Comparison of ENCODE assay signal across 8 mouse cellular contexts in genomic region chr6:122297279-122298222, GRCm38 (mm10). TPM values are rescaled to one million over a fixed set of nuclear protein-coding genes. Genes with fewer than 3 reads are reported as not detected.
A peak's percentile ranks its signal among the peaks of the same experiment; 100 is the strongest.
DNase-seq lines count a peak whose midpoint lies in the region; ATAC-seq and TF ChIP-seq lines count a peak whose summit lies in the region.

No protein-coding gene starts in this region.

- no peak for TF ChIP-seq CTCF in E14TG2a.4 (conservative IDR thresholded peaks at IDR 0.05; ENCODE audit: low read length)
- TF ChIP-seq CTCF in liver, postnatal 0 days (IDR thresholded peaks at IDR 0.05; ENCODE audit: low read depth), result 0 out of 2 replicates have a peak, but pooled peaks have one; percentile 3

- H3K27me3 ChIP-seq in E14TG2a.4 (ENCODE audit: insufficient read depth, low read length), result peaks cover 32% of the 10 kb centered on the region
- no peaks in the 10 kb centered on the region for H3K27me3 ChIP-seq in embryonic facial prominence, embryonic 13.5 days
- H3K27me3 ChIP-seq in hindbrain, embryonic 14.5 days (ENCODE audit: control insufficient read depth, insufficient read depth, low read length), result no peaks in the 10 kb centered on the region
- peaks cover 4% of the 10 kb centered on the region; the same call in 1 of the 2 replicates for H3K27me3 ChIP-seq in liver, postnatal 0 days (ENCODE audit: insufficient read depth, low read length)

- peak overlapping the region; percentile 76 for H3K9ac ChIP-seq in embryonic facial prominence, embryonic 13.5 days
- peak overlapping the region; percentile 82 for H3K9ac ChIP-seq in hindbrain, embryonic 14.5 days
- H3K9ac ChIP-seq in liver, postnatal 0 days (replicated peaks), result peak overlapping the region; percentile 30

- peak; percentile 54 for ATAC-seq in embryonic facial prominence, embryonic 13.5 days (ENCODE audit: insufficient number of reproducible peaks, insufficient read depth, low FRiP score, low TSS enrichment, low read depth)
- ATAC-seq in hindbrain, embryonic 14.5 days (ENCODE audit: low FRiP score), result peak; percentile 83
- no peak for ATAC-seq in liver, postnatal 0 days

- peaks cover 27% of the 10 kb centered on the region for H3K4me1 ChIP-seq in E14TG2a.4 (replicated peaks; ENCODE audit: low read depth, low read length)
- H3K4me1 ChIP-seq in embryonic facial prominence, embryonic 13.5 days, result peaks cover 9% of the 10 kb centered on the region
- 0 out of 2 replicates have a peak, but pooled peaks cover 9% of the 10 kb centered on the region for H3K4me1 ChIP-seq in hindbrain, embryonic 14.5 days (replicated peaks; ENCODE audit: control insufficient read depth, insufficient read depth, low read length)
- H3K4me1 ChIP-seq in liver, postnatal 0 days (ENCODE audit: insufficient read depth), result no peaks in the 10 kb centered on the region; the same call in 1 of the 2 replicates

- no peaks in the 10 kb centered on the region for H3K36me3 ChIP-seq in E14TG2a.4 (ENCODE audit: insufficient read depth, low read length)
- no peaks in the 10 kb centered on the region for H3K36me3 ChIP-seq in embryonic facial prominence, embryonic 13.5 days
- H3K36me3 ChIP-seq in hindbrain, embryonic 14.5 days (replicated peaks; ENCODE audit: control insufficient read depth, insufficient read depth), result no peaks in the 10 kb centered on the region
- H3K36me3 ChIP-seq in liver, postnatal 0 days (replicated peaks; ENCODE audit: insufficient read depth, low read length), result no peaks in the 10 kb centered on the region

- peak; percentile 84 for DNase-seq in heart, adult 11 months
- no peak for DNase-seq in heart, postnatal 25 days (ENCODE audit: low spot score)
- peak; percentile 62 for DNase-seq in hindbrain, embryonic 14.5 days (ENCODE audit: low spot score)
- DNase-seq in liver, postnatal 0 days, result no peak
- DNase-seq in right cerebral cortex, postnatal 10 days (ENCODE audit: low spot score in 2 of 2), result peak; percentile 43 to 45
- DNase-seq in gastrocnemius, postnatal 14 days, result no peak

- H3K4me2 ChIP-seq in embryonic facial prominence, embryonic 13.5 days, result peak overlapping the region; percentile 69
- peak overlapping the region; percentile 61 for H3K4me2 ChIP-seq in hindbrain, embryonic 14.5 days (replicated peaks)
- H3K4me2 ChIP-seq in liver, postnatal 0 days (ENCODE audit: low read depth, low read length), result peak overlapping the region; percentile 77

- peak overlapping the region; percentile 61 for H3K4me3 ChIP-seq in E14TG2a.4 (replicated peaks; ENCODE audit: low read length)
- H3K4me3 ChIP-seq in embryonic facial prominence, embryonic 13.5 days, result peak overlapping the region; percentile 53
- peak overlapping the region; percentile 42 for H3K4me3 ChIP-seq in hindbrain, embryonic 14.5 days (replicated peaks; ENCODE audit: low read length)
- H3K4me3 ChIP-seq in liver, postnatal 0 days (ENCODE audit: low read depth, low read length), result peak overlapping the region; percentile 49

- H3K9me3 ChIP-seq in E14TG2a.4 (ENCODE audit: low read length), result no peaks in the 10 kb centered on the region
- H3K9me3 ChIP-seq in embryonic facial prominence, embryonic 13.5 days, result no peaks in the 10 kb centered on the region
- no peaks in the 10 kb centered on the region for H3K9me3 ChIP-seq in hindbrain, embryonic 14.5 days (ENCODE audit: control insufficient read depth, low read length)
- H3K9me3 ChIP-seq in liver, postnatal 0 days (ENCODE audit: low read length), result no peaks in the 10 kb centered on the region

- WGBS in embryonic facial prominence, embryonic 13.5 days, result 5% methylated on average over 25 of the region's 25 CpGs
- 4% methylated on average over 25 of the region's 25 CpGs for WGBS in hindbrain, embryonic 14.5 days
- WGBS in liver, postnatal 0 days (ENCODE audit: insufficient replicate concordance), result 10% methylated on average over 25 of the region's 25 CpGs

- intact Hi-C loops in heart, postnatal 25 days (cut with DNase I), result no loop called here
- intact Hi-C loops in gastrocnemius, postnatal 14 days (cut with DNase I; ENCODE audit: low total_unique reads), result no loop called here

- TF ChIP-seq EP300 in liver, postnatal 0 days (IDR thresholded peaks at IDR 0.05; ENCODE audit: low read depth), result no peak

- H3K27ac ChIP-seq in embryonic facial prominence, embryonic 13.5 days, result peak overlapping the region; percentile 49; the same call in 1 of the 2 replicates
- peak overlapping the region; percentile 86 for H3K27ac ChIP-seq in hindbrain, embryonic 14.5 days
- no peak overlapping the region for H3K27ac ChIP-seq in liver, postnatal 0 days (ENCODE audit: low read depth)

RNA-seq across cellular contexts. Expression of gene M6pr, which starts 11.0 kb away (rescaled TPM):
- total RNA-seq in heart, postnatal 25 days (2021), result 10 to 100 TPM; 36.4 to 41.4 TPM
- polyA plus RNA-seq in embryonic facial prominence, embryonic 13.5 days (2015; fragmentation: Nextera tagmentation; extraction: Ambion mirVana), result 75.7 and 76.7 TPM in 2 replicates
- polyA plus RNA-seq in hindbrain, embryonic 14.5 days (2014; fragmentation: Nextera tagmentation; extraction: Ambion mirVana), result 51.4 and 53.7 TPM in 2 replicates
- 73.6 and 80.3 TPM in 2 replicates for polyA plus RNA-seq in liver, postnatal 0 days (2015; fragmentation: Nextera tagmentation; extraction: Ambion mirVana)
- total RNA-seq in gastrocnemius, postnatal 14 days (2021), result 10 to 100 TPM; 22.7 to 26.6 TPM

RNA-seq across cellular contexts. Expression of gene Klrg1, which starts 14.9 kb away (rescaled TPM):
- not detected for total RNA-seq in heart, postnatal 25 days (2021)
- not detected in 2 replicates for polyA plus RNA-seq in embryonic facial prominence, embryonic 13.5 days (2015; fragmentation: Nextera tagmentation; extraction: Ambion mirVana)
- polyA plus RNA-seq in hindbrain, embryonic 14.5 days (2014; fragmentation: Nextera tagmentation; extraction: Ambion mirVana), result 0.53 and 0.82 TPM in 2 replicates
- polyA plus RNA-seq in liver, postnatal 0 days (2015; fragmentation: Nextera tagmentation; extraction: Ambion mirVana), result not detected in 2 replicates
- not detected for total RNA-seq in gastrocnemius, postnatal 14 days (2021)

RNA-seq across cellular contexts. Expression of gene Phc1, which starts 42.8 kb away (rescaled TPM):
- 10 to 100 TPM; 17.1 to 18.7 TPM for total RNA-seq in heart, postnatal 25 days (2021)
- 24.5 and 25.8 TPM in 2 replicates for polyA plus RNA-seq in embryonic facial prominence, embryonic 13.5 days (2015; fragmentation: Nextera tagmentation; extraction: Ambion mirVana)
- polyA plus RNA-seq in hindbrain, embryonic 14.5 days (2014; fragmentation: Nextera tagmentation; extraction: Ambion mirVana), result 37.0 and 39.0 TPM in 2 replicates
- 1.2 and 1.4 TPM in 2 replicates for polyA plus RNA-seq in liver, postnatal 0 days (2015; fragmentation: Nextera tagmentation; extraction: Ambion mirVana)
- 10 to 100 TPM in 1 of 2 experiments, 1 to 10 TPM in 1; 8.0 to 10.7 TPM for total RNA-seq in gastrocnemius, postnatal 14 days (2021)

Comparison
In these comparisons a context has a peak if more than half of its experiments do, and no peak if none do; other contexts are left out.
1. DNase-seq: peak in heart, adult 11 months (single experiment), hindbrain, embryonic 14.5 days (single experiment) and right cerebral cortex, postnatal 10 days (2 of 2); none in heart, postnatal 25 days (single experiment), liver, postnatal 0 days (single experiment) and gastrocnemius, postnatal 14 days (single experiment).
2. H3K9ac ChIP-seq: peak in every context shown above with its lines; median percentile 82 in hindbrain, embryonic 14.5 days; 76 in embryonic facial prominence, embryonic 13.5 days; 30 in liver, postnatal 0 days.
3. RNA of gene Phc1, which starts 42.8 kb away (polyA plus RNA-seq): 37.0 to 39.0 TPM in hindbrain, embryonic 14.5 days and 24.5 to 25.8 TPM in embryonic facial prominence, embryonic 13.5 days; 1.2 to 1.4 TPM in liver, postnatal 0 days; every median in the first group is over 10 times any median in the second.
4. Peak in every context shown above with its lines, with median percentiles within 50 percentile points of each other: H3K4me3 ChIP-seq and H3K4me2 ChIP-seq.